Mouse (Mus musculus): ENCODE measurements around the gene Zmpste24.

DNA sequence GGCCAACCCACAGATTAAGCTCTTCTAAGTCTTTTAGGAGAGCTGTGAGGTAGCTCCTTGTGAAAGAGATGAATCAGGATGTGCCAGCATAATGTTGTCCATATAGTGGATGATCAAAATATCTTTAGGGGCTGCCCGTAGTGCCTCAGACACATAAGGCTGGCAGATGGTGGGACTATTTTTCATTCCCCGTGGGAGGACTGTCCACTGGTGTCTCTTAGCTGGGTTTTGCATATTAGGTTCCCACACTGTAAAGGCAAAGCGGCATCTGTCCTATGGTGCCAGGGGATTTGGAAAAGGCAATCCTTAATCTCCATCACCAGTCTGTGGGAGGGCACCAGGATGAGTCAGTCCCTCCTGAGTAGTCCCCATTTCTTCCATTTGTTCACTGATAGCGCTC lies 5.3 kb upstream of the Zmpste24 start:
- TF ChIP-seq CTCF (IDR thresholded peaks at IDR 0.05; ENCODE audit: low read depth, low read length) (no peak), POLR2A (IDR thresholded peaks at IDR 0.05; ENCODE audit: insufficient read depth, low read length) (no peak)

Measured in ES-Bruce4 (cell line).